Mouse (Mus musculus): ENCODE measurements around the gene Cnih1.

GRCm38 (mm10) chr14:46803791-46804190, 15.6 kb upstream of the Cnih1 start:
- TF ChIP-seq CTCF (IDR thresholded peaks at IDR 0.05; ENCODE audit: borderline replicate concordance, insufficient read depth, low read depth, low read length), result no peak
- TF ChIP-seq POLR2A (IDR thresholded peaks at IDR 0.05; ENCODE audit: borderline replicate concordance, insufficient read depth, low read length), result no peak

All from cerebellum, adult 2 months (tissue).